Mouse (Mus musculus): ENCODE data around the gene Gm21828. TPM values are rescaled to one million over a fixed set of nuclear protein-coding genes. Genes with fewer than 3 reads are reported as not detected.

Gm21828 gene
- not detected in 2 replicates for polyA plus RNA-seq (2012; rRNA removed; ENCODE audit: low replicate concordance)

GRCm38 (mm10) chrY:13223828-13224227 lies at the start of gene Gm21828:
Gene Gm21828 (minus strand): TSS chrY:13223928.

GRCm38 (mm10) chrY:13252091-13252490 lies 28.4 kb upstream of the Gm21828 start, which contains the start of the genes Gm21440 and Gm21454:
Gene Gm21440 (plus strand): TSS chrY:13252391.
Gene Gm21454 (plus strand): TSS chrY:13252442.

Other genes with a start within 250 kb of the Gm21828 start
- gene Gm20807, start 181.0 kb downstream of the Gm21828 start, polyA plus RNA-seq (2012; rRNA removed; ENCODE audit: low replicate concordance) = not detected in 2 replicates
- gene Gm21891, start 90.4 kb downstream of the Gm21828 start, polyA plus RNA-seq (2012; rRNA removed; ENCODE audit: low replicate concordance) = not detected in 2 replicates
- gene Gm21425, start 62.0 kb downstream of the Gm21828 start, polyA plus RNA-seq (2012; rRNA removed; ENCODE audit: low replicate concordance) = not detected in 2 replicates
- not detected in 2 replicates for gene Gm21440, start 28.5 kb upstream of the Gm21828 start, polyA plus RNA-seq (2012; rRNA removed; ENCODE audit: low replicate concordance)
- gene Gm21454, start 28.5 kb upstream of the Gm21828 start, polyA plus RNA-seq (2012; rRNA removed; ENCODE audit: low replicate concordance) = not detected in 2 replicates
- not detected in 2 replicates for gene Gm21725, start 125.1 kb upstream of the Gm21828 start, polyA plus RNA-seq (2012; rRNA removed; ENCODE audit: low replicate concordance)
- gene Gm21866, start 241.7 kb upstream of the Gm21828 start, polyA plus RNA-seq (2012; rRNA removed; ENCODE audit: low replicate concordance) = not detected in 2 replicates

All from mammary gland, adult 2 months (tissue).